Mouse (Mus musculus): ENCODE measurements around the gene Snrpg. TPM values are rescaled to one million over a fixed set of nuclear protein-coding genes. Genes with fewer than 3 reads are reported as not detected.

The Snrpg gene
- total RNA-seq (2012; rRNA removed), result 748 and 796 TPM in 2 replicates
- 1,000 to 10,000 TPM in 1 of 2 experiments, 100 to 1,000 TPM in 1; 761 to 1,339 TPM for polyA plus RNA-seq (2012; ENCODE audit: insufficient read depth in 1 of 2, insufficient read length in 2 of 2, low read depth in 1 of 2, low replicate concordance in 2 of 2, missing spikeins in 1 of 2)

DNA sequence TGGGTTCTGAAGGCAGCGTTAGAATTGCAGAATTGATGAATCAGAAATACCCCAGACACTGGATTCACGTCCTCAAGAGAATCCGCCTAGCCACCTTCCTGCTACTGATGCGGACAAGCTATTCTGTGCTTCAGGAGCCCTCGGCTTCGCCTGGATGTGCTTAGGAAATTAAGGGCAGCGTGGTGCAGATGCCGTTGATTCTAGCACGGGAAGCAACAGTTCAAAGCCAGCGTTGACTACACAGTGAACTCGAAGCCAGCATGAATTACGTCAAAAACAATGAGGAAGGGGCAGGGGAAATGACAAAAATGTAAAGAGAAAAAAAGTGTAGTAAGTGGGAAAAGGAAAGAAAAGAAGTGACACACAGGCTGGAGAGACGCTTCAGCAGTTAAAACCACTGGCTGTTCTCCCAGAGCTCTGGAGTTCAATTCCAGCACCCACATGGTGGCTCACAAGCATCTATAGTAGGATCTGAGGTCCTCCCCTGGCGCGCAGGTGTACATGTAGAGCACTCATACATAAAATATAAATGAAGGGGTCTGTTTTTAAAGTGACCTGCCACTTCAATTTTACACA lies at the start of gene Snrpg:
Gene Snrpg, plus strand, starts transcription at position 541 of the 576 bp plus-strand sequence.
- DNase-seq (ENCODE audit: low read depth, low spot score), result peak; percentile 72
- H3K27ac ChIP-seq (ENCODE audit: control insufficient read depth, low read depth, low read length), result peak within 1 kb of the TSS; percentile 89
- H3K9ac ChIP-seq (ENCODE audit: control insufficient read depth, low read depth, low read length, poor library complexity, severe bottlenecking), result peak within 1 kb of the TSS; percentile 88
- H3K79me2 ChIP-seq (ENCODE audit: control insufficient read depth, insufficient read depth, low read length, poor library complexity), result peaks cover 49% of the 10 kb centered on the region
- H3K9me3 ChIP-seq (replicated peaks; ENCODE audit: insufficient read depth, low read length), result no peaks in the 10 kb centered on the region
- H3K27me3 ChIP-seq (ENCODE audit: control insufficient read depth in 1 of 2, insufficient read depth in 2 of 2, low read length in 2 of 2), result no peaks in the 10 kb centered on the region
- peak within 1 kb of the TSS; percentile 84 to 91 for H3K4me3 ChIP-seq (ENCODE audit: control insufficient read depth in 1 of 2, insufficient read depth in 1 of 2, low read depth in 2 of 2, low read length in 2 of 2)
- H3K36me3 ChIP-seq (ENCODE audit: control insufficient read depth in 1 of 2, insufficient read depth in 2 of 2, low read length in 2 of 2), result peaks cover 2 to 25% of the 10 kb centered on the region in 2 experiments; a peak in 3 of 4 replicates
- peaks cover 2 to 18% of the 10 kb centered on the region in 2 experiments; a peak in 3 of 4 replicates for H3K4me1 ChIP-seq (ENCODE audit: control insufficient read depth in 1 of 2, insufficient read depth in 2 of 2, low read length in 2 of 2)
- TF ChIP-seq CHD1 (IDR thresholded peaks at IDR 0.05; ENCODE audit: low read depth, low read length) (0 out of 2 replicates have a peak, but pooled peaks have one; percentile 73), MEF2A (IDR thresholded peaks at IDR 0.05; ENCODE audit: extremely low read depth, insufficient replicate concordance, low read depth, low read length, poor library complexity, severe bottlenecking) (0 out of 2 replicates have a peak, but pooled peaks have one; percentile 12), USF1 (IDR thresholded peaks at IDR 0.05; ENCODE audit: low read depth, low read length) (no peak), MAFK (IDR thresholded peaks at IDR 0.05; ENCODE audit: borderline replicate concordance, low read depth, low read length) (no peak), ETS1 (IDR thresholded peaks at IDR 0.05; ENCODE audit: low read depth, low read length) (no peak), HCFC1 (IDR thresholded peaks at IDR 0.05; ENCODE audit: low read depth, low read length) (no peak), ZC3H11A (IDR thresholded peaks at IDR 0.05; ENCODE audit: low read depth, low read length) (no peak), MAZ (IDR thresholded peaks at IDR 0.05; ENCODE audit: low read depth, low read length) (peak; percentile 21; the same call in 1 of the 2 replicates), POLR2A (IDR thresholded peaks at IDR 0.05; ENCODE audit: control insufficient read depth in 1 of 2, insufficient read depth in 1 of 2, low read depth in 1 of 2, low read length in 2 of 2, poor library complexity in 1 of 2) (peak in 1 of 2 experiments; percentile 83; a peak in 3 of 4 replicates), ZKSCAN1 (IDR thresholded peaks at IDR 0.05; ENCODE audit: low read depth, low read length) (no peak), MYB (IDR thresholded peaks at IDR 0.05; ENCODE audit: low read depth, low read length) (no peak), TBP (IDR thresholded peaks at IDR 0.05; ENCODE audit: low read depth, low read length) (peak; percentile 2; the same call in 1 of the 2 replicates)

DNA sequence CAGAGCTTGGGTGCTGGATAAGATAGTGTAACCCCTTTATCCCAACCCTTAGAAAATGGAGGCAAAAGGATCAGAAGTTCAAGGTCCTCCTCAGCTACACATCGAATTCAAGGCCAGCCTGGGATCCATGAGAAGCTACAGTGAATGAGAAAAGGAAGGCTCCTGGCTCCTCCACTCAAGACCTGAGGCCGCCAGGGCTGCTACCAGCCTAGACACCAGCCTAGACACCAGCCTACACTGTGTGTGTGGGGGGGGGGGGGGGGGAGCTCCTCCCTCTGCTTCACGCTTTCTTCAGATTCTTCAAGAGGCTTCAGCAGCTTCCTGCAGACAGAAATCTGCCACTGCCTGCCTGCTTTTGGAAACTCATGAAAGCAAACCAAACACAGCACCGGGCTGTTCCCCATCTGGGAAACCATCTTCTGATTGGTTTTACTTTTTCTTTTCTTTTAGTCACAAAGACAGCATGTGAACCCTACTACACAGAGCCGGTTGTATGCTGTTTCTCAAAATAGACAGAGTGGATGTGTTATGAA lies 49.0 kb upstream of the Snrpg start:
- no peaks in the 10 kb centered on the region for H3K9me3 ChIP-seq (replicated peaks; ENCODE audit: insufficient read depth, low read length)
- no peak overlapping the region for H3K9ac ChIP-seq (ENCODE audit: control insufficient read depth, low read depth, low read length, poor library complexity, severe bottlenecking)
- H3K27me3 ChIP-seq (ENCODE audit: control insufficient read depth in 1 of 2, insufficient read depth in 2 of 2, low read length in 2 of 2), result peaks cover 0 to 4% of the 10 kb centered on the region in 2 experiments; a peak in 3 of 4 replicates
- no peak for DNase-seq (ENCODE audit: low read depth, low spot score)
- H3K79me2 ChIP-seq (ENCODE audit: control insufficient read depth, insufficient read depth, low read length, poor library complexity), result no peaks in the 10 kb centered on the region
- no peak overlapping the region for H3K27ac ChIP-seq (ENCODE audit: control insufficient read depth, low read depth, low read length)
- no peak overlapping the region for H3K4me3 ChIP-seq (ENCODE audit: control insufficient read depth in 1 of 2, insufficient read depth in 1 of 2, low read depth in 2 of 2, low read length in 2 of 2)
- H3K36me3 ChIP-seq (ENCODE audit: control insufficient read depth in 1 of 2, insufficient read depth in 2 of 2, low read length in 2 of 2), result no peaks in the 10 kb centered on the region
- H3K4me1 ChIP-seq (ENCODE audit: control insufficient read depth in 1 of 2, insufficient read depth in 2 of 2, low read length in 2 of 2), result no peaks in the 10 kb centered on the region
- TF ChIP-seq NRF1 (IDR thresholded peaks at IDR 0.05; ENCODE audit: insufficient read depth, low read depth, low read length, poor library complexity, severe bottlenecking) (no peak), TAL1 (IDR thresholded peaks at IDR 0.05; ENCODE audit: low read length) (no peak)
